Mouse (Mus musculus) heart, postnatal 4 days (tissue): ENCODE measurements at regions not wholly inside any gene's neighbourhood (a gene's known extent, or its start where the extent isn't known, plus 50 kb on each side); places are given as distances from the start of the nearest gene placed in this dataset.

Experiments
- DNase-seq: peaks from one replicate; pipeline ENCODE4 v3.0.0; 2021

DNA sequence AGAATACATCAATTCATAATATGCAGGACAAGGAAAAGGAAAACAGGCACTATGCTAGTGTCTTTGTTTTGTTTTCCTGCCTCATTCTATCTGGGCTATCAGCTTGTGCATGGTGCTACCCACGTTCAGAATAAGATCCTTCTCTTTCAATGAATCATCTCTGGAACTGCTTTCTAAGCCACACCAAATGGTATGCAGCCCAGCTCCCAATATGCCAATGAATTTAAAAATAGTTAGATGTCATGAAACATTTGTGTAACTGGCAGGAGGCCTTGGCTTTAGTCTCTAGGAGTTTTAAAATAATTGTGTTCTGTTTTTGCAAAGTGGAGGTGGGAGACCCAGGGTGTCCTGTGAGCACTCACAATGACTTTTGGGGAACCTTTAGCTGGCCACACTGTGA lies 603.1 kb upstream of the Sema6d start:
- no peak for DNase-seq

DNA sequence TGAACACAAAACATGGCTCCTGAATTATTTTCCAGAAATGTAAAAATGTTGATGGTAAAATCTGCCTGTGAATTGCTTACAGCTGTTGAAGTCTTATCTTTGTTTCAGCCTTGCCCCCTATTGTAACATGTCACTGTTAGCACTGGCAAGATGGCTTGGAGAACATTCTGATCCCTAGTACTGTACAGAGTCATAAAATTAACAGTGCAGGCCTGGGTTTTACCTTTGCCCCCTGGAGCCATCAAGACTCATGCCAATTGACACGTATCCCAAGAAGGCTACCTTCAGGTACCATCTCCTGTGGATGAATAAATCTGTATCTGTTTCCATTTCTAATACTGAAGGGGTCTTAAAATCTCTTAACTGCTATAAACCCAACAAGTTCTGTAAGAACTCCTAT lies 583.6 kb upstream of the Sema6d start:
- DNase-seq: no peak

DNA sequence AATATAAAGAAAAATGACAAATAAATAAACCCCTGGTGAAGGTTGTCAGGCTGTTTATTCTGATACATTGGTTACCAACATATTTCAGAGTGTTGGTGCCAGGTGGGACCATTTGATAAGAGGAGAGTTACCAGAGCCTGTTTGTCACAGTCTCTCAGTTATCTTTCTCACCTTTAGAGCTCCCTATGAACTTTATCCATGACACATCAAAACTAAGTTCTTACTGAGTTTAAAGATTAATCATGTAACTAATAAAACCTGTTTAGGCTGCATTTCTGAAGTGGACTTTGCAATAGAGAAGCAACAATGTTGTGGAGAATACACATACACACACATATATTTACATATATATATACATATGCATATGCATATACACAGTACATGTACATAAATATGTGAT lies 582.7 kb upstream of the Sema6d start:
- DNase-seq: no peak

DNA sequence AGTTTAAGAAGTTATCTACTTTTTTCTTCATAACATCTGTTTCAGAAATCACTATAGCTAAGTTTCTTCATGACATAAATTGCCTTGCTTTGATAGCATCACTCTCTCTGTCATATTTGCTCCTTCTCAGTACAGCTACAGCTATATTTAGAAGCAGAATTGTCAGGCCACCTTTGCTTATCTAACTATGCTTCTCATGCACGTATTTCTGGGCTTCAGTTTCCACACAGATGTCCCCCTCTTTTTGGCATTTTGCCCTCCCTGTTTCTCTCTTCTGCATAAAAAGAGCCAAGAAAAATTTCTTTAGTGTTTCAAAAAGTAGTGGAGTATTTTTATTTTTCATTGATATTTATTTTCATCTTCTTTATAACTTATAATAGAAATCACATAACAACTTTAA lies 560.9 kb upstream of the Sema6d start:
- DNase-seq: no peak

DNA sequence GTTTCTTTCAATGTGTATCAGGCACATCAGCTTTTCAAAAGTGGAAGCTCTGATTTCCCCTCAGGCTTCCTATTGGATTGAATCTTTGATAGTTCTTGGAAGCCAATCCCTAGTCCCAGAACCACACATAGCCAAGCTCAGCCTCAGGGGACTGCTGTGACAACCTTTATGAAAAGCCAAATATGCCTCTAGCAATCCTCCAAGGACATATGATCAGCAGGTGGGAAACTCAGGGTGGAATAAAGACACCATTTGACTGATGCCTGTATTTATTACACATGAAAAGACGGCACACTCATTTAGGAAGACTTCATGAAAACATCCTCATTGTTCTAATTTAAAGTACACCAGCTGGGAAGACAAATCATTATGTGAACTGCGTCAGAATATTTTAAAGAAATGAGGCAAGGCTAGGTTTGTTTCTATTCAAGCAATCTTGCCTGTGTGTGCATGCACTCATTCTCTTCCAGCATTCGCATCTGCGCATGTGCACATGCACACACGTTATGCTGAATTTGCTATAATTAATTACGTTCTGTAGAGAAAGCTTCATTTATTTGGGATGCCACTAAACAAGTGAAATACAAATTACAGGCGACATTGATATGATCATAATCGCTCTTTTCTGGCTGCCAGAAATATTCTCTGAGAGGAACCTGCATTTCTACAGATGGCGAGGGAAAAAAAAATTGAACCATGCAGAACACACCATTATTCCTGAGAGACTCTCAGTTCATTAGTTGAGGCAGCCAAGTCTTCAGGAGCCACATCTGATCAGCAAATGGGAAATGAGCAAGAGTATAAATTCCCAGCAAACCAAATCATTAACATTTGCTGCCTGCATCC lies 556.6 kb upstream of the Sema6d start:
- no peak for DNase-seq

DNA sequence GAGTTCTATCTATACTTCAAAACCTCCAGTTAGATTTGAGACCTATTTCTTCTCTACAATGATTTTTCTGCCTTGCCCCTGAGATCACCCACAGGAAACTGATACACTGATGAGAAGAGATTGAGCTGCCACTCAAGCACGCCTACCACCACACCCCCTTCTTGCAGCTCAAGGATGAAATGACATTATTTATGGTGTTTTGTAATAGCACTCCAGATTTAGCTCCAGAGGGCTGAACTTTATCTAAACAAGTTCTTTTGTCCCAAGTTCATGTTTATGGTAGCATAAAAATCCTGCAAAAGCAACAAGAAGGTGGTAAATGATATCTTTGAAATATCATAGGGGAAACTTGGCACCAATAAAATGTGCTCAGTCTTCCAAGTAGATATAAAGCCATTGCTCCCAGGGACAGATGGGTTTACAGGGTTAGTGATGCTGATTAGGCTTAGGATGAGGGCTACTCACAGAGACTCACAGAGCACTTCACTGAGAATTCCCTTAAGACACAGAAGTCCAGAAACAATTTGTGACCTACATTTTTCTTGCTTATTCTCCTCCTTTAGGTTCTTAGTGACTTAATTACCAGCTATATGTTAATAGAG lies 538.4 kb upstream of the Sema6d start:
- no peak for DNase-seq

DNA sequence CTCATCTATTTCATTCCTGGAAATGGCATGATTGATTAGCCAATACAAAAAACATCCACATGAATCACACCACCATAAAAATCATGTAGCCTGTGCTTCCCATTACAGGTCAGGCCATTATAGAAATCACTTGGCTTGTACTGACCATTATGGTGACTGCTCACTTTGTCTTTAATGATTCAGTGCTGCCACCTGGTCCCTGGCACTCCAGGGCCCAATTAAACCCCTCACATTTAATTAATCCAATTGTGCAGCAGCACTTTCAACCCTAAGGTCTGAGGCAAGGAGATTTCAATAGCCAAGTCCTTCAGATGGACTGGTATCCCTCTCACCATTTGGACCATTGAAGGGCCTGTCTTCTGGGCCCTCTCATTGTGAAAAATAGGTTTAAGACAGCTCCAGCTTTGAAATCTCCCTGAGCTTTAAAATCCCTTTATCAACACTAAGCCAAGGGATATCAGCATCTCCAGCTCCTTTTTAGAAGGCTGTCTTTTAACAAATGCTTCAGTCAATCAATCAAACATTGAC lies 531.6 kb upstream of the Sema6d start:
- no peak for DNase-seq
